ENCODE assay signal across 10 mouse cellular contexts in the genomic region with DNA sequence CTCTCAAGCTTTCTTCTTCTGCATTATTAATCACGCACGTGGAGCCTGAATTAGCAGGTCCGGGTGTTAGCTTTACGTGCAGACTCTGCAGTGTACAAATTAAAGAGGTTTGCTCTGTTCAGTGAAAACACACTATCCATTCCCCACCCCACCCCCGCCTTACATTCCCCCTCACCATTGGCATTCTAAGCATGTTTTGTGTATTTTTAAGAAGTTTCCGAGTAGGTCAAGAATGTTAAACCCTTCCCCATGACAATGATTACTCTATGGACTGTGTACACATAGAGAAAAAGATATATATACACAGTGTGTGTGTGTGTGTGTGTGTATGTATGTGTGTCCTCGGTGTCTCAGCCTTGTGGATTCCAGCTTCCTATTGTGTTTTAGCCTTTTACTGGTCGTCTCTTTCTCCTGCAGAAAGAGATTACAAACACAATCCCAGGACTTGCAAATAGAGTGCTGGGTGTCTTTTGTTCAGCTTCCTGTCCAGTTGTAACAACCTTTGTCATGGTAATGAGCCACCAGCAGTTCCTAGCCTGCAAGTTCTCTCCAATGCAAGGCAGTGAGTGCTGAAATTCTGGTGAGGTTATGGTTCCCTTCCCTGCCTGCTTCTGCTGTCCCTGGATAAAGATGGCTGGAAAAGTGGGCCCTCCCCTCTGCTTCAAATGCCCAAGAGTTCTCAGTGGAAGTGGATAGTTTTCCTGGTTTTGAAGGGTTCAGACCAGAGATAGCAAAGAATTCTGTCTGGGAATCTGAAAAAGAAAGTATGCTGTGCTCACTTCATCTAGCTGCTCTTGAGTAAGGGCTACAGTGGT.
A peak's percentile ranks its signal among the peaks of the same experiment; 100 is the strongest.
DNase-seq lines count a peak whose midpoint lies in the region; ATAC-seq and TF ChIP-seq lines count a peak whose summit lies in the region.
"Had no signal": no experiment of that assay in that cellular context is flagged by ENCODE, and none has a peak within 500 bp of the region (broad histone marks: within the 10 kb centered on the region; RNA-seq: fewer than 3 reads in every experiment).

No protein-coding gene starts in this region.

- H3K9ac ChIP-seq in ES-Bruce4 (ENCODE audit: low read depth, poor library complexity, severe bottlenecking) (no peak overlapping the region), ES-E14 (ENCODE audit: insufficient read depth, low read depth, low read length, poor library complexity, severe bottlenecking) (peak overlapping the region; percentile 20; the same call in 1 of the 2 replicates)
- H3K9ac ChIP-seq in forebrain, embryonic 13.5 days = no peak overlapping the region; the same call in 1 of the 2 replicates
- no peak overlapping the region; the same call in 1 of the 2 replicates for H3K9ac ChIP-seq in midbrain, embryonic 11.5 days (ENCODE audit: low read length)

- WGBS in forebrain, embryonic 13.5 days = under 1% methylated on average over 8 of the region's 8 CpGs
- WGBS in midbrain, embryonic 11.5 days = 11% methylated on average over 8 of the region's 8 CpGs

- peaks cover 3% of the 10 kb centered on the region; the same call in 1 of the 2 replicates for H3K9me3 ChIP-seq in ES-Bruce4 (replicated peaks; ENCODE audit: control insufficient read depth, insufficient read depth, low read length, poor library complexity, severe bottlenecking)
- H3K9me3 ChIP-seq in ES-E14 (ENCODE audit: control insufficient read depth, insufficient read depth, low read depth, low read length) = no peaks in the 10 kb centered on the region
- no peaks in the 10 kb centered on the region for H3K9me3 ChIP-seq in forebrain, embryonic 13.5 days (replicated peaks)
- no peaks in the 10 kb centered on the region for H3K9me3 ChIP-seq in midbrain, embryonic 11.5 days (ENCODE audit: control insufficient read depth, low read length)

- peak; percentile 88 for TF ChIP-seq EP300 in ES-Bruce4 (IDR thresholded peaks at IDR 0.05; ENCODE audit: insufficient read depth, low read depth, low read length)

- H3K4me1 ChIP-seq in ES-Bruce4 (ENCODE audit: control insufficient read depth, insufficient read depth, low read length) (peaks cover 9% of the 10 kb centered on the region), ES-E14 (ENCODE audit: control insufficient read depth in 2 of 2, insufficient read depth in 2 of 2, low read length in 2 of 2, poor library complexity in 1 of 2) (peaks cover 21 to 34% of the 10 kb centered on the region in 2 experiments)
- peaks cover 41% of the 10 kb centered on the region for H3K4me1 ChIP-seq in forebrain, embryonic 13.5 days
- H3K4me1 ChIP-seq in midbrain, embryonic 11.5 days (ENCODE audit: control insufficient read depth, insufficient read depth, low read length) = peaks cover 29% of the 10 kb centered on the region

- H3K36me3 ChIP-seq in ES-Bruce4 (ENCODE audit: control insufficient read depth, insufficient read depth, low read length, poor library complexity, severe bottlenecking) = no peaks in the 10 kb centered on the region
- H3K36me3 ChIP-seq in ES-E14 (ENCODE audit: control insufficient read depth, insufficient read depth, low read length, poor library complexity, severe bottlenecking) = no peaks in the 10 kb centered on the region
- no peaks in the 10 kb centered on the region for H3K36me3 ChIP-seq in forebrain, embryonic 13.5 days (ENCODE audit: poor library complexity, severe bottlenecking)
- H3K36me3 ChIP-seq in midbrain, embryonic 11.5 days (ENCODE audit: control insufficient read depth, insufficient read depth, low read length) = no peaks in the 10 kb centered on the region

- H3K4me3 ChIP-seq in ES-Bruce4 (ENCODE audit: low read depth, low read length) (peak overlapping the region; percentile 5; the same call in 1 of the 2 replicates), ES-E14 (ENCODE audit: insufficient read depth in 1 of 2, low read depth in 1 of 2, low read length in 2 of 2, poor library complexity in 1 of 2, severe bottlenecking in 1 of 2) (peak overlapping the region in 1 of 2 experiments; percentile 23; a peak in 1 of 4 replicates)
- H3K4me3 ChIP-seq in forebrain, embryonic 13.5 days = no peak overlapping the region
- H3K4me3 ChIP-seq in midbrain, embryonic 11.5 days (ENCODE audit: low read depth, low read length) = no peak overlapping the region

- peak; percentile 75 for DNase-seq in ES-E14 (ENCODE audit: low read depth, low spot score)
- DNase-seq in midbrain, embryonic 11.5 days (ENCODE audit: low spot score, missing footprints) = peak; percentile 93
- no peak for DNase-seq in cerebellum, postnatal 25 days
- no peak for DNase-seq in urinary bladder, postnatal 25 days (ENCODE audit: low spot score)
- DNase-seq: kidney, postnatal 36 days had no signal

- peak; percentile 53; the same call in 1 of the 2 replicates for ATAC-seq in forebrain, embryonic 13.5 days
- ATAC-seq in midbrain, embryonic 11.5 days (ENCODE audit: low FRiP score) = peak; percentile 90
- ATAC-seq in megakaryocyte progenitor cell, adult 5-6 weeks (replicated peaks; ENCODE audit: poor library complexity) = no peak
- ATAC-seq: Patski had no signal

- no peaks in the 10 kb centered on the region for H3K27me3 ChIP-seq in ES-Bruce4 (ENCODE audit: control insufficient read depth, insufficient read depth, low read length, poor library complexity, severe bottlenecking)
- peaks cover 10% of the 10 kb centered on the region for H3K27me3 ChIP-seq in forebrain, embryonic 13.5 days
- H3K27me3 ChIP-seq in midbrain, embryonic 11.5 days (ENCODE audit: control insufficient read depth, insufficient read depth, low read length) = peaks cover 68% of the 10 kb centered on the region
- H3K27me3 ChIP-seq: Patski had no signal

- H3K27ac ChIP-seq in ES-Bruce4 (ENCODE audit: insufficient read depth, low read length) = peak overlapping the region; percentile 77
- H3K27ac ChIP-seq in ES-E14 (ENCODE audit: insufficient read depth, low read depth, low read length, poor library complexity, severe bottlenecking) = peak overlapping the region; percentile 86
- no peak overlapping the region for H3K27ac ChIP-seq in forebrain, embryonic 13.5 days
- peak overlapping the region; percentile 47; the same call in 1 of the 2 replicates for H3K27ac ChIP-seq in midbrain, embryonic 11.5 days (ENCODE audit: low read depth, low read length)

- peak overlapping the region; percentile 22 for H3K4me2 ChIP-seq in forebrain, embryonic 13.5 days
- H3K4me2 ChIP-seq in midbrain, embryonic 11.5 days = peak overlapping the region; percentile 32
- H3K4me2 ChIP-seq: liver, embryonic 11.5 days had no signal

- in situ Hi-C loops in ES-E14 (cut with MboI; ENCODE audit: low sequenced_read_pairs in 2 of 2, unreplicated experiment in 2 of 2) = no loop called here

- TF ChIP-seq CTCF in ES-Bruce4 (IDR thresholded peaks at IDR 0.05; ENCODE audit: low read depth, low read length) = no peak

- no peak for TF ChIP-seq POLR2A in ES-Bruce4 (IDR thresholded peaks at IDR 0.05; ENCODE audit: insufficient read depth, low read length)

TF ChIP-seq in ES-E14, 5 proteins besides CTCF, POLR2A, EP300 and RAD21:
- TF ChIP-seq MAFK (IDR thresholded peaks at IDR 0.05; ENCODE audit: insufficient read depth, low read depth, low read length) = no peak
- TF ChIP-seq ZC3H11A (IDR thresholded peaks at IDR 0.05; ENCODE audit: borderline replicate concordance, low read depth, low read length) = no peak
- no peak for TF ChIP-seq CHD2 (IDR thresholded peaks at IDR 0.05; ENCODE audit: low read depth, low read length)
- no peak for TF ChIP-seq HCFC1 (IDR thresholded peaks at IDR 0.05; ENCODE audit: borderline replicate concordance, insufficient read depth, low read length)
- no peak for TF ChIP-seq ZNF384 (IDR thresholded peaks at IDR 0.05; ENCODE audit: low read depth, low read length)

Comparison
In these comparisons a context has a peak if more than half of its experiments do, and no peak if none do; other contexts are left out.
1. DNase-seq: peak in ES-E14 (single experiment) and midbrain, embryonic 11.5 days (single experiment); none in cerebellum, postnatal 25 days (0 of 2) and urinary bladder, postnatal 25 days (single experiment).